Mouse (Mus musculus): Measurements from ENCODE around the gene Narf.

Narf gene

DNA sequence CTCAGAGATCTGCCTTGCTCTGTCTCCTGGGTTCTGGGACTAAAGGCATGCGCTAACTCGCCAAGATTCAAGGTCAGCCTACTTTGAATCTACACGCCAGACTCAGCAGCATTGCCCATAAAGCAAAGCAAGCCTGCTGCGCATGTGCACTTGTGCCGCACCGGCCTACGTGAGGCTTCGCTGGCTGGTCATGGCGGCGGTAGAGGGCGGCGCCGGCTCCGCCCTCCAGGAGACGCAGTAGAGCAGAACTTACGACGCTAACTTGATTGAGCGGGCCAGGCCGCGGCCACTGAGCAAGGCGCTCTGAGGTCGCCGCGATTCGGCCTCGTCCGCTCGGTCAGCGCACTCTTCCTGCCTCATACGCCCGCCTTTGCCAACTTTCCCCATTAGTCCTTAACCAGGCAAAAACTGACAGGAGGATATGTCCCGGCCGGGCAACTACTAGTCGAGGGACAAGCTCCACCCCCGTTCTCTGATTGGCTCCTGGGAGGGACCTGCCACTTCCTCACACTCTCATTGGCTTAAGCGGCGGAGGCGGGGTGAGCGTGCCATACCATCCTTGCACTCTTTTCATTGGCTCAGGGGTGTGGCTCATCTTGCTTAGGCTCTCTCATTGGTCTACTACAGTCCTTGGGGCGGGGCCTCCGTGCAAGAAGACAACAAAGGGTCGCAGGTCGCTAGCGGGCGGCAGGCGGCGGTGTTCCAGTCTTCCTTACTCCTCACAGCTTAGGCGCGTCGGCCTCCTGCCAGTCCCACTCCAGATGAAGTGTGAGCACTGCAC, at the start of gene Narf:
TSS of gene Narf (plus strand) at position 690 of the 781 bp plus-strand sequence.
- DNase-seq = peak; percentile 99

DNA sequence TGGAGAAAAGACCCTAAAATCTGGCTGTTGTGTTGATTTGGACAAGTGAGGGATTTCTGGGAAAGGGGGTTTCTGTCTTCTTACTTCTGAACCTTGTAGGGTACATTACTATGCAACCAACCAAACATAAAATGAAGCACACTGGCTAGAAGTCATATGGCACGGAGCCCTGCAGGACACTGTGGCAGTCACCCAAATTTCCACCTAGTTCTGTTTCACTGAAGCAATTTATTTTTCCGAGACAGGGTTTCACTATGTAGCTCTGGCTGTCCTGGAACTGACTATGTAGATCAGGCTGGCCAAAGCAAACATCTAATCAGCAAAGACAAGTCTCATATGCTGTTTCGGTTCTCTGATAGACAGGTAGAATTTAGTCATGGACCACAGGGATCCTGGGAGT, 47.4 kb upstream of the Narf start:
- DNase-seq = no peak

DNA sequence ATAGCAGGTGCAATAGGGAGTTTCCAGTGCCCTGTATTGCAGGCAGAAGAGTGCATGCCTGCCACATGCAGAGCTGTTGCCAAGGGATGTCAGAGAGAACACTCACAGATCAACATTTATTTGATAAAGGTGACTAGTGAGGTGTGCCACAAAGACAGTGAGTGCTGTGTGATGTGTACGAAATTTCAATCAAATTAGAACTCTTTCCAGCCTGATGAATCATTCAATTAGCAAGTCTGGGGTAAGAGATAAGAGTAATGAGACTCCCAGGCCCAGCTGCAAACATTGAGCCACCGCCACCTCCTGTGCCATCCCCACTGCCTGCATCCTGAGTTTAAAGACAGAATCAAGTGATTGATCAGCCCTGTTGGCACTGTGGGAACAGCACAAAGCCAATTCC, 44.3 kb upstream of the Narf start:
- DNase-seq = no peak

DNA sequence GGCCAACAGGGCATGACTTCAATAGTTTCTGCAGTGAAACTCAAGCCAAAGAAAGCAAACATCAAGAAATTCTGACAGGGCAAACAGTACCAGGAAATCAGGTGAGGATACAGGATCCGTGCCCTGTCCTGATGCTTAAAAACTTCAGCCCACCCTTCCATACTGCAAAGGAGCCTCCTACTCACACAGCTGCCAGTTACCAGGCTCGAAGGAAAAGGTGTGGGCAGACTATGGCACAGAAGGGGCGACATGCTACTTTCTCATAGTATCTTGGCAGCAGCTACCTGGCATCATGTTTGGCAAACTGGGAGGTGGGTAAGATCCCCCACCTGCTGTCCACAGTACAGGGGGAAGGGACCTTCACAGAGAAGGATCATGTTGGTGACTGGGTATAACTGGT, 43.6 kb upstream of the Narf start:
- no peak for DNase-seq

DNA sequence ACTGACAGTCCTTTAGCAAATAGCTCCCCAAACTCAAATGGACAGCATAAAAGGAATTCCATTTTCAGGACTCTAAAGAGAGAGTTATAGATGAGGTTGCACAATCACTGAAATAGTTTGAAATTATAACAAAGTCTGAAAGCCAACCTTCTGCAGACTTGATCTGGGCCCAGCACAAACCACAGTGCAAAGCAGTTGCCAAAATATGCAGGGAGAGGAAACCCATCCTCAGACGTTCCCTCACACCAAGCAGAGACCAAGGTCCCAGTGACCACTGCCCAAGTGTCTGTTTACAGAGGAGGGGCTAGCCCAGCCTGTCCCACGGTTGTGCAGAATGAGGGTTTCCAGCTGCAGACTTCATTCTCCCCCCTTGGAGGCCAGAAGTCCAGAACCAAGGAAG, 38.4 kb upstream of the Narf start:
- no peak for DNase-seq

DNA sequence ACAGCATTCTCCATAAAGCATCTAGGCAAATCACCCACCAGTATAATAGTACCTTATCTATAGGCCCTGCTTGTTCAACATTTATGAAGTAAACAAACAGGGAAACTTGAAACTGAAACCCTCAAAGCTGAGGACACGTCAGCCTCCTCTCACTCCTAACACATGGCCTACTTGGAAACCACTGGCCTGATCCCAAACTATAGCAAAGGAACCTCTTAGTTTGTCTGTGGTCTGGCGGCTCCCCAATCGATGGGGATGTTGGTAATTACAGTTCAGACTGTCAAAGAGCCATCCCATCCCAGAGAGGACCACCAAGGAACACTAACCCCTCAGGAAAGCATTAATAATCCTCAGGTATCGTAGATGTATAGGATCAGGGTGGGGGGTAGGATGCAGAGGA, 37.2 kb upstream of the Narf start:
- DNase-seq = no peak

DNA sequence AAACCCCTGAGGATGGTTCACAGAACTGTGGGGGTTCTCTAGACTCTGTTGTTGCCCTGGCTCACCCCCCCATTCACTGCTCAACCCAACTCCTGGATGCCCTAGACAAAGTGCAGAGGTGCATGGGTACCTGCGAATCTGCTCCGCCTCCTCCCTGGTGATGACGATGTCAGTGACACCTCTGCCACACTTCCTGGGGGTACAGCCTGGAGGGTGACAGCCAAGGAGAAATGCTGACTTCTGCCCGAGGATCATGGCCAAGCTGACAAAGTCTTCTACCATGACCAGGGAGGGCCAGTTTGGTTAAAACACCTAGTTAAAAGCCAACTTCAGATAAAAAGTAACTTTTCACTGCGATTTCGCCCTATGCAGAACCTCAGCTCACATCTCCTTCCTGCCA, 36.3 kb upstream of the Narf start:
- DNase-seq = no peak

DNA sequence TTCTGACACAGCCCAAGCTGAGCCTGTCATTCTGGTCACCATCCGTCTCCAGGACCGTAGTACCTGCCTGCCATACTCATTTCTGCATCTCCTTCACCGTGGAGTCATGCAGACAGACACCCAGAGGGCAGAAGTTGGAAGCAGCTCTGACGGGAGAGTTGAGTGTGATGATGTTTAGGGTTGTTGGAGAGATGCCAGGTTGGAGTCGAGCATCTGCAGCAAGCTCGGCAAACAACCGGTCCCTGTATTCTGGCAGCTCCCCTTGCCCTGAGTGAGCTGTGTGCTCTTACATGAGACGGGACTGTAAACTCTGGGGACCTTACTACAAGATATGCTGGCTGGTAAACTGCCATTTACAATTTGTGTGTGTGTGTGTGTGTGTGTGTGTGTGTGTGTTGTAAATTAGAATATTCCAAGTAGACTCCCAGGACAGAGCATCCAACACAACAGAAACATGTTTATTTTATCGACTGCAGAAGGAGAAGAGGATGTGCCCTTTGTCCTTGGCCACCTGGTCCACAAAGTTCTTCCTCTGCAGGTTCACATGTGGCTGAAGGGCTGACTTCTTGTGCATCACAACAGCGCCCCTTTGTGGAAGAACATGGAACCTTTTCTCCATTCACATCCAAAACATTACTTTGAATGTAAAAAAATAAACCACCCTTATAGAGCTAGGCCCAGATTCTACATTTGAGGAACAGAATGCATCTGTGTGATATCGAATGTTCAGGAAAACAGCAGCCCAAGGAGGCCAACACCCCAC, 35.4 kb upstream of the Narf start:
- peak; percentile 67 for DNase-seq

DNA sequence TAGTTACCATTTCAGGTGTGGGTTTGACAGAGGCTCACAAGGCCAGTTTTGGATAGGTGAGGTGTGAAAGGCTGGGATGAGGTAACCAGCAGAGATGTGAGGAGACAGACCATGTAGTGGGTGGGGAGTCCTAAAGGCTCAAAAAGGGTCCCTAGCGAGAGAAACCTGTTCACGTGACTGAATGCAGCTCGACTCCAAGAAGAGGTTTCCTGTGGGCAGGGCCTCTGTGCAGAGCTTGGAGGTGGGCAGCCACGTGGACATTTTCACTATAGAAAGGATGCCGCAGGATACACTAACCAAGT, 33.2 kb upstream of the Narf start:
- no peak for DNase-seq

DNA sequence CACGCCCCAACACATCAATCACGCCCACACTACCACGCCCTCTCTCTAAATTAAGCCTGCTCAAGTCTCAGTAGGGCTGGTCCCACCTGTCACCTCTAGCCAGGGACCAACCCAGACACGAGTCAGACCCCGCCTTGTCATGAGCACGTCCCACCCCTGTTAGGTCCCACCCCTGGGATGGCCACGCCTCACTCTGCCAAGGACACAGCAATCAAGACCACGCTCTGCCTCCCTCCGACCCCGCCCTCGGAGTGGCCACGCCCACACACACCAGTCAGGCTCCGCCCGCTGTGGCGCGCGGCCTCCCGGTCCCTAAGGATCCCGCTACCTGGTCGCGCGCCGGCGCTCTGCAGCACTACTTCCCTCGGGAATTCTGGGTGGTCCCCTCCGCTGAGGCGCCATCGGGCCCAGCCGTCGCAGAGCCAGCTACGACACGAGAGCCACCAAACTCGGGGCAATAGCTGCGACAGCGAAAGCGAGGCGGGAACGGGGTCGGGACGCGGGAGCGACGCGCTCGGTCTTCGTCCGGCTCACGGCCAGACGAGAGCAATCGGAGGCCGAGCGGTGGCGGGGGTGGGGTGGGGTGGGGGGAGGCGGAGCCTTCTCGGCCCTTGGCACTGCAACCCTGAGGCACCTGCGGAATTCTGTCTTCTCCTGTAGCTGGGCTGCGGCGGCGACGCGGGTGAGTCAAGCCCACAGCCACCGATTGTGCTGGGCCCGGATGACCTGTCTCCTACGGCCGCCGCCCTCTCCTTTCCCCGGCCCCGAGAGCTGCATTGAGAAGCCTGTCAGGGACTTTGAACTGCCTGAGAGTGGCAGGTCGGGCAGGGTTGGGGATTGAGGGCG, 32.7 kb upstream of the Narf start, which contains the start of the genes Hexdc and Ogfod3:
TSS of gene Hexdc (plus strand) at position 273 of the 846 bp plus-strand sequence.
TSS of gene Ogfod3 (minus strand) at position 551 of the 846 bp plus-strand sequence.
- peak; percentile 98 for DNase-seq

DNA sequence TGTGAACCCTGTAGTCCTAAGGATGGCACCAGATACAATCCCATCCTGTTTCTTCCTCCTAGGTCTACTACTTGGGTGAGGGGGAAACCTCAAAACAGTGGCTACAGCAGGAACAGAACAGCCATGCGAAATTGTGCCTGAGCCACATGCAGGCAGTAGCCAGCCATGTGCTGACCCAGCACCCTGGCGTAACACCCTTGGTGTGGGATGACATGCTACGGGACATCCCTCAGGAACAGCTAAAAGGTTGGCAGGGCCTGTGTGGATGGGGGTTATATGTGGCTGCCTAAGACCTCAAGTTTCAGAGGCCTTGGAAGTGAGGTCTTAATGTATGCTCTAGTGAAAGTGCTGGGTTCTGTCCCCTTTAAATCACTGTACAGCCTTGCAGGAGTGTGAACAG, 20.2 kb upstream of the Narf start:
- DNase-seq = no peak

DNA sequence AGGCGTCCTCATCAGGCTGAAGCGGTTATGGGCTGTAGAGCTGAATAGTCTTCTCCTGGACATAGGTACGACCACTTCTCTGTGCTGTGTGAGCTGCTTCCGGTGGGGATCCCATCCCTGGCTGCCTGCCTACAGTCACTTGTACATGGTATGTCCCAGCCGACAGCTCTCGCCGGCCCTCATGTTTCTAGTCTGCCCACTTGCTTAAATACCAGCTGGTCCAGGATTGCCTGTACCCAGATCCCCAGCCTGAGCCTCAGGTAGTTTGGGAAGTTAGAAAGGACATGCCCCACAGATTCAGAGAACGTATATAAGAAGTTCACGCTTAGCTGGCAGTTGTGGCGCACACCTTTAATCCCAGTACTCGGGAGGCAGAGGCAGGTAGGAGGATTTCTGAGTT, 17.3 kb upstream of the Narf start:
- no peak for DNase-seq

DNA sequence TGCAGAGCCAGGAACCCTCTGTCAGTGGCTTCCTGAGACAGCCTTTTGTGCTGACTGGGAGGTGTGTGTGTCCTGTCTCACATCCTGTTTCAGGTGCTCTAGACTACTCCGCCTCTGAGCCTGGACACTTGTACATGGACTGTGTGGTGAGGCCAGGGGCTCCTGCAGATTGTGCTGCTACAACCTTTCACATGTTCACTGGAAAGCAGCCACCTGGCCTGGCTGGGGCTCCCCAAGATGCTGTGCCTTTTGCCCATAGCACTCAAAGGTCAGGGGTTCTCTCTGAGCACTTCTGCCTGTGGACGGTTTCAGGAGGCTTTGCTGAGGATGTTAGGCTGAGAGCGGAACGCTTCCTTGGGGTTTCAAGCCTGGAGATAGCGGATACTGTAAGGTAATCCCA, 16.3 kb upstream of the Narf start:
- DNase-seq = no peak

DNA sequence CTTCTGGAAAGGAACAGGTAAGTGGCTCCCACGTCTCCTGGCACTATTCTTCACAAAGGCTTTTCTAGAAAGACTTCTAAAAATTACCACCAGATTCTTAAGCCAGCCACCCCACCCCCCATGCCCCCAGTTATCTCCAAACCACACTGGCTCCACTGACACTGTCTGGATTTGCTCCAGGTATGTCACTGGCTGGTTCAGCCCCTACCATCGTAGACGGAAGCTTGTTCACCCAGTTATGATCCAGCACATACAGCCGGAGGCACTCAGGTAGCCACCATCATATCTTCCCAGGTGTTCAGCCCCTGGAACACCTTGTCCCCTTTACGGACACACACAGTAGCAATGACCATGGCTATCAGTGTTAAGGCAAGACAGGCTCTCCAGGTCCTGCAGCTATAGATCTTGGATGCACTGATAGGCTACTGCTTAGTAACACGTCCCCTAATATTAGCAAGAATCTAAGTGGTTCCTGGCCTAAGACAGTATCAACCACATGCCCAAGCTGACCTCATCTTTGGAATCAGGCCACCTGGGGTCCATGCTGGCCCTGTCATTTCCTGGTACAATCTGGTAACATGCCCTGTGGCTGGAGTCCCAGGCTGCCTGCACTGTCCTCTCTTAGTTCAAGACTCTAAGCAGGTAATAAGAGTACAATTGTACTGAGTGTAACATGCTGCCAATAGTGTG, 15.6 kb upstream of the Narf start:
- DNase-seq = no peak

DNA sequence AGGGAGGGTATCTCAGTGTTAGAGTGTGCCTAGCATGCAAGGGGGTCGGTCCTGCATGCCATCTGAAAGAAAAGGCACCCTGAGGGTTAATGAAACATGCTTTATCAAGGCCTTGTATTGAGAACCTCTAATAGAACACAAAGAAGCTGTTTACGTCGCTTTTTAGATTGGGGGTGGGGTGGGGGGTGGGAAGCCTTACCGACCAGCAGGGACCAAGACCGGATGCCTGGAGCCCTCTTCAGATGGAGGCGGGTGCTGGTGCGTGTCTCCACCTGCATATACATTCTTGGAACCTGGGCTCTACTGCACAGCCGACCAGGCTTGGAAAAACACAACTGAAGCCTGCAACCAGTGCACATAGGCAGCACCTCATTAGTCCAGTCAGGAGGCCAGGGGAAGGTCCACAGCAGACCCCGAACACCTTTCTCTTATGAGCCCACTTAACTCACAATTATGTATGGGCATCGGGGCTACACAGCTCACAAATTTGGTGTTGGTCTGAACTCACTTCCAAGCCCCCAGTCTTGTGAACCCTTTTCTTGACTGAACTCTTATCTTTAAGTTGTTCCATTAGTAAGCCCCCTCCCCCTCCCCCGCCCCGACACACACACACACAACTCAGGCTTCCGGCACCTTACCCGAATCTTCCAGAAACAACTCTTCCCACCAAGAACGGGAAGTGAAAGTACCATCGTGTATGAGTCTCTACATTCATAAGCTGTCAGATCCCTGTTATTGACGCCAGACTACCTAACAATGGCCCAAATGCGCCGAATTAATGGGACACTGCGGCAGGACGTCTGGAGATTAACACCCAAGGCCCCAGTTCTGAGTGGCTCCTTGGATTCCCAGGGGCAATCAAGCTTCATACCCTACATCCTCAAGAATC, 8.7 kb upstream of the Narf start:
- peak; percentile 14 for DNase-seq

DNA sequence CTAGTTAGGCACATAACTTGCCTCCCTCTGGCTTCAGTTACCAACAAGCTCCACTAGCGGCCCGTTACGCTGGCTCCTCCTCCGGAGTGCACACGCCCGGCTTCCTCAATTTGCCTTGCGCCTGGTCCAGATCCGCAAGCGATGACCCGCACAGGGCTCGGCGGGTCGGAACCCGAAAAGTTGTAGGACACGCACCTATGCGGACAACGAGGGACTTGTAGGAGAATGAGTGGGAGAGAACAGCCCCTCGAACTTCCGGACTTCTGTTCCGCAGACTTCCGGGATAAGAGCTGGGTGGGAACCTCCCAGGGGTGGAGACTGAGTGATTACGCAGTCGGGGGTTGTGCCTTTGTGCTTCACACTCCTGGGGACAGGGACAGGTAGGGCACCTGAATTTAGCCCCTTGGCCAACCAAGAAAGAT, 8.0 kb upstream of the Narf start, which contains the start of gene Cybc1:
TSS of gene Cybc1 (minus strand) at position 305 of the 422 bp plus-strand sequence.
- peak; percentile 84 for DNase-seq

DNA sequence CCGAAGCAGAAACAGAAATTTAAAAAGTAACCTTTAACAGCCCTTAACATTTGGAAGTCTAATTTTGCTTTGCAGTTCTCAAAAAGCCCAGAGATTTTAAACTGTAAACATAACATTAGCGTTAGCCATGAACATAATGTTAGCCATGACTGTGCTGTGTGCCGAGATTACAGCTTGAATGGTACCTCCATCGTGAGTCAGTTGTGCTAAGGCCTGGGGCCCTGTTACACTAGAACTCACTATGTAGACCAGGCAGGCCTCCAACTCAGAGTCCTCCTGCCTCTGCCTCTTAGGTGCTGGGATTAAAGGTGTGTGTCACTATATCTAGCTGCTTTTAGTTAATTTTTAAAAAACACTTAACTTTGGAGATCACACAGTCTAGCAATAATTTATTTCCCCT, 5.9 kb upstream of the Narf start:
- no peak for DNase-seq

DNA sequence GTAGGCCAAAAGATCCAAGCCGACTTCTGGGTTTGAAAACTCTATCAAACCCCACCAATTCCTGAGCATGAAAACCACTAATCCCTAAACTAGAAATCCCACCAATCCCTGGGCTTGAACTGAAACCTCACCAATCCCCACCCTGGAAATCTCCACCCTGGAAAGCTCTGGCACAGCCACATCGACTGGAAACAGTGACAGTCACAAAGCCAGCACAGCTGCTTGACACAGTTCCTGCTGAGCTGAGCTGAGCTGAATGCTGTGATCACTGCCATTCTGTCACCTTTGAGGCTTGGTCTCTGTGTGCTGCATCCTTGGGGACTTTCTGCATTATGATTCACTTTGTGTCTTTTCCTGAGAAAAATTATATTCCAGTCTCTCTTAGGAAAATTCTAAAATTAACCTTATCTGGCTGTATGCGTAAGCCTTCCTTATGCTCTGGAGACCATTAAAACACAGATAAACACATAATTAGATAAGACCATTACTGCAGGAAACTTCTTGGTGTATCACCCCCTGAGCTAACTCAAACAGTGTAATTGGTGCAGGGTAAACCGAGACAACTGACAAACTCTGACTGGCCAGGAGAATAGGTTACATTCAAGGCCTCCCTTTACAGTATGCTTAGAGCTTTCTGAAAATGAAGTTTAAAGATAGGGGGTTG, 5.3 kb upstream of the Narf start:
- no peak for DNase-seq

DNA sequence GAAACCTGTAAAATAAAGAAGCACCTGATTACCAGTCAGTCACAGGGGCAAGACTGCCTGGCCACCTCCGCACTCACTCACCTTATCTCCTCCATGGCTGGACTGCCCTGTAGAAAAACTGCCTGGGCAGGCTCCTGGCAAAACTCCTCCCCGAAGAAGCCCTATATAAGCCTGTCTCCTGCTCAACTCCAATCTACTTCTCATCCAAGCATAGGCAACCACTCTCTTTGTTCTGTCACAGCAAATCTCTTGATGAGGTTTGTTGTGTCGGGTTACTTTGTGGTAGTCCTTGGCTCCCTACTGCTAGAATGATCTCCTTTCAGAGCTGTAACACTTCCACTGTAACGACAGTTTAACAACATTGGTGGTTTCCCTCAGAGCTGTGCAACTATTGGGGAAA, 4.3 kb upstream of the Narf start:
- DNase-seq = no peak

DNA sequence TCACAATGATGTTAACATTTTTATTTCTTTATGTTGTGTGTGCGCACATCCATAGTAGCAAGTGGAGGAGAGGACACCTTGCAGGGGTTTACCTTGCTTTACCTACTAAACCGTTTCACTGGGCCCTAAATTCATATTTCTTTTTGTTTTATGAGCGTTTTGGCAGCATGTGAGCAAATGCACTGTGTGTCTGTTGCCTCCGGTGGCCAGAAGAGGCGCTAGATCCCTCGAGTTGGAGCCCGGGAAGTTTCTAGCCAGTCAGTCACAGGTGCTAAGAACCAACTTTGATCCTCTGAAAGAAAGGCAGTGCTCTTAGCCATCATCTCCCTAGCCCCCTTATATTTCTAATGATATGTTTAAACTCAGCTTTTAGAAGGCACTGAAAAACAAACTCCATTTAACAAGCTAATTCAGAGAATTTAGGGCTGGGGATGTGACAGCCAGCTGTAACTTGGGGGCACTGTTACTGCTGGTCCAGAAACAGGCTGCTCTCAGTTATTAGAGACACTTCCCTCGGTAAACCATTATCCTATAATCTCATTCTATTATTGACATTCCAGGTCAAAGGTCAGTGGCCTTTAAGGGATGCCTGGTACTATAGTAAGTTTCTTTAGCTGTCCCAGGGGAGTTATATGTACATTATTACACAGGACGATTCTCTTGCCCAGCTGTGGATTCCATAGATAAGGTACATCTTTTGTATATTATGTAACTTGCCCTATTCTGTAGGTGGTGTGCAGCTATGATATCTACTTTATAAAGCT, 1.4 kb upstream of the Narf start:
- peak; percentile 56 for DNase-seq

Measured in kidney, postnatal 10 days (tissue).